Mouse (Mus musculus) ES-E14 (cell line): Measurements from ENCODE around the gene Traip. TPM values are rescaled to one million over a fixed set of nuclear protein-coding genes. Genes with fewer than 3 reads are reported as not detected.

Experiments used
- DNase-seq: peaks from one replicate; pipeline ENCODE4 v3.0.0-alpha.2; 2013; ENCODE audit warnings: low read depth, low spot score
- H3K27ac ChIP-seq: 2 replicates; pipeline ENCODE4 v1.5.1; 2012; ENCODE audit warnings: low read depth, mild to moderate bottlenecking, low read length, moderate library complexity, mixed read lengths; ENCODE audit not compliant: poor library complexity, insufficient read depth, severe bottlenecking
- H3K36me3 ChIP-seq: 2 replicates; pipeline ENCODE4 v1.6.1; 2012; ENCODE audit warnings: mild to moderate bottlenecking, low read length, moderate library complexity, mixed read lengths; ENCODE audit not compliant: control insufficient read depth, poor library complexity, insufficient read depth, severe bottlenecking
- H3K4me1 ChIP-seq, 2 experiments: fragments of 150-350 bp in 1 of 2; sonication (generic) in 1 of 2; 2 replicates each; pipeline ENCODE4 v1.6.1; 2012; ENCODE audit warnings: low read length in 2 of 2, mild to moderate bottlenecking in 1 of 2, mixed read lengths in 1 of 2; ENCODE audit not compliant: control insufficient read depth in 2 of 2, insufficient read depth in 2 of 2, poor library complexity in 1 of 2
- H3K4me3 ChIP-seq, 2 experiments: fragments of 150-350 bp in 1 of 2; sonication (generic) in 1 of 2; 2 replicates each; pipeline ENCODE4 v1.5.1; 2012; ENCODE audit warnings: low read length in 2 of 2, low read depth in 1 of 2, mild to moderate bottlenecking in 1 of 2, mixed read lengths in 1 of 2; ENCODE audit not compliant: insufficient read depth in 1 of 2, poor library complexity in 1 of 2, severe bottlenecking in 1 of 2
- H3K9ac ChIP-seq: 2 replicates; pipeline ENCODE4 v1.6.1; 2012; ENCODE audit warnings: low read depth, mild to moderate bottlenecking, low read length, mixed read lengths; ENCODE audit not compliant: poor library complexity, insufficient read depth, severe bottlenecking
- H3K9me3 ChIP-seq: fragments of 150-350 bp; sonication (generic); 2 replicates; pipeline ENCODE4 v1.6.1; 2012; ENCODE audit warnings: low read depth, mild to moderate bottlenecking, low read length; ENCODE audit not compliant: control insufficient read depth, insufficient read depth
- CHD2 ChIP-seq: IDR thresholded peaks from 2 replicates; pipeline ENCODE4 v1.6.1; 2014; ENCODE audit warnings: mild to moderate bottlenecking, low read depth, low read length, inconsistent platforms
- HCFC1 ChIP-seq: IDR thresholded peaks from 2 replicates; pipeline ENCODE4 v1.6.1; 2012; ENCODE audit warnings: low read length, inconsistent platforms, borderline replicate concordance; ENCODE audit not compliant: insufficient read depth
- MAFK ChIP-seq: IDR thresholded peaks from 2 replicates; pipeline ENCODE4 v1.6.1; 2014; ENCODE audit warnings: mild to moderate bottlenecking, low read depth, low read length, inconsistent platforms; ENCODE audit not compliant: insufficient read depth
- ZC3H11A ChIP-seq: IDR thresholded peaks from 2 replicates; pipeline ENCODE4 v1.6.1; 2012; ENCODE audit warnings: low read depth, mild to moderate bottlenecking, inconsistent platforms, low read length, borderline replicate concordance
- ZNF384 ChIP-seq: IDR thresholded peaks from 2 replicates; pipeline ENCODE4 v1.6.1; 2012; ENCODE audit warnings: low read depth, low read length, inconsistent platforms
- in situ Hi-C, 2 experiments: fragments of 600-800 bp; cut with MboI; formaldehyde crosslinking; loops; one replicate each; pipeline ENCODE4 v1.15.1; 2025; ENCODE audit warnings: low sequenced_read_pairs in 2 of 2, inconsistent platforms in 1 of 2; ENCODE audit not compliant: unreplicated experiment in 2 of 2
- total RNA-seq: library from RNA; depleted of rRNA; stranded (reverse); fragments of 300-350 nt; gene quantifications from 2 replicates; pipeline ENCODE4 v1.2.3, GENCODE M21; 2012

Traip gene
- total RNA-seq, 1 experiment, result 43.7 TPM

DNA sequence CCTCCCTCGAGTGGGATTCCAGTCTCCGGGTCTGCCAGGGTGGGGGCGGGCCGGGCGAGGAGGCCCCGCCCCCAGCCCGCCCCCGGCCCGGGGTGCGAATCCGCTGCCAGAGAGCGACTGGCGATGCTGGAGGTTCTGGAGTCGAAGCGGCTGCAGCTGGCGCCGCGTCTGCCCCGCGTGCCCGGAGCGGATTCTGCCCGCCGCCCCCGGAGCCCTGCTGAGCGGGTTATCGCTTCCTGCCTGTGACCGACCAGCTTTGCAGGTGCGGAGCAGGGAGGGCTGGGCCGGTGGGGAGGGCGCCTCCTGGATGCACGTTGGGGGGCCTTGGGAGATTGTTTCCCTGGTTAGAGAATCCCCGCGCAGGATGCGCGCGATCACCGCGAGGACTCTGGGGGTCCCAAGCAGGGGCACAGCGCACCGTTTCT, 14.1 kb upstream of the Traip start:
- in situ Hi-C loops, result no loop called here
- Histone ChIP-seq H3K9me3 (no peaks in the 10 kb centered on the region), H3K36me3 (no peaks in the 10 kb centered on the region), H3K4me3 (peak overlapping the region; percentile 76 to 82), H3K4me1 (peaks cover 0 to 7% of the 10 kb centered on the region in 2 experiments; a peak in 3 of 4 replicates), H3K9ac (peak overlapping the region; percentile 53), H3K27ac (no peak overlapping the region; the same call in 1 of the 2 replicates)
- TF ChIP-seq ZC3H11A (no peak), HCFC1 (0 out of 2 replicates have a peak, but pooled peaks have one; percentile 49)
- DNase-seq, result peak; percentile 56

DNA sequence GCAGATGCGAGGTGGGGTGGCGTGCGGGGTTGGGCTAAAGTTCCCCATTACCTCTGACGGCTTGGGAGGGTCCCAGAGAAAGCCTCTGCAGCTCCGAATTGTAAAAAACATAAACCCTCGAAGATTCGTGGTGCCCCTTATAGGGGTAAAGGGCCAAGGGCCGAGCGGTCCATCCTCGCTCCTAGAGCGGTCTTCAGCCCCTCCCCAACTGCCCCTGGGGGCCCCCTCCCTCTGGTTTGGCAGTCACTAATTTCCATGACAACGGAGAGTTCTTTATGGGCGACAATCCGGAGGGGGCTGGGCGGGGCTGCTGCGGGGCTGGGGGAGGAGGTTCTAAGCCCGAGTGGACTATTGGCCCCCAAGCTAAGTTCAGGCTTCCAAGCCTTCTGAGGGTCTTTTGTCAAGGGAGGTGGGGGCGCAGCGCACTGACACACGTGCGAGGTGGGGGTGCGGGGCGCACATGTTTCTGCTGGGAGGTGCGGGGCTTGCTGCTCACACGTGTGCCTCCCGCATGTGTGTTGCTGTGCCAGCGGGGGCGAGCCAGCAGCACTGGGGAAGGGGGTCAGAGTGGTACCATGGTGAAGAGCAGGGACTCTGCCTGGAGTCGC, 13.6 kb upstream of the Traip start:
- in situ Hi-C loops, result no loop called here
- Histone ChIP-seq H3K4me3 (peak overlapping the region; percentile 76 to 82), H3K9ac (peak overlapping the region; percentile 53), H3K36me3 (no peaks in the 10 kb centered on the region), H3K9me3 (no peaks in the 10 kb centered on the region), H3K27ac (no peak overlapping the region; the same call in 1 of the 2 replicates), H3K4me1 (peaks cover 0 to 7% of the 10 kb centered on the region in 2 experiments; a peak in 3 of 4 replicates)
- no peak for TF ChIP-seq CHD2
- TF ChIP-seq HCFC1, result no peak
- no peak for TF ChIP-seq ZNF384
- no peak for TF ChIP-seq ZC3H11A
- no peak for TF ChIP-seq MAFK
- DNase-seq, result no peak

DNA sequence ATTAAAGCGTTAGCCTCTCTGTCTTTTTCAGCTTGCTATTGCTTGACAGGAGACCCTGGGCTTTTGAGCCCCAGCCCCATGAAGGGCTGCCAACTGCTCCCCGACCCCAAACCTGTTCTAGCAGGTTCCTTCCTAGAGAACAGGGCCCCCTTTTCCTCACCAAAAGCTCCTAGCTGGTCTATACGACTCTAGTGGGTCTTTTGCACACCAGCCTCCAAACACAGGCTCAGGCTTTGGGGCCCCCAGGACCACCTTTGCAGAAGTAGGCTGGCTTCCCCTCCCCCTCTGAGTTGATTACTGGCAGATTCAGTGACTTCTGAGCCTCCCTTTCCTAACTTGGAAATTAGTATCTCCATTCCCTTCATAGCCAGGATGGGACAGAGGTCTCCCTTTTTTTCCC, 13.1 kb upstream of the Traip start:
- Histone ChIP-seq H3K4me1 (peaks cover 0 to 7% of the 10 kb centered on the region in 2 experiments; a peak in 3 of 4 replicates), H3K27ac (no peak overlapping the region), H3K9ac (no peak overlapping the region; the same call in 1 of the 2 replicates), H3K36me3 (no peaks in the 10 kb centered on the region), H3K9me3 (no peaks in the 10 kb centered on the region), H3K4me3 (peak overlapping the region; percentile 76 to 82; a peak in 3 of 4 replicates)
- in situ Hi-C loops, result no loop called here
- TF ChIP-seq MAFK (no peak), HCFC1 (no peak), ZC3H11A (no peak), ZNF384 (no peak), CHD2 (no peak)
- no peak for DNase-seq

DNA sequence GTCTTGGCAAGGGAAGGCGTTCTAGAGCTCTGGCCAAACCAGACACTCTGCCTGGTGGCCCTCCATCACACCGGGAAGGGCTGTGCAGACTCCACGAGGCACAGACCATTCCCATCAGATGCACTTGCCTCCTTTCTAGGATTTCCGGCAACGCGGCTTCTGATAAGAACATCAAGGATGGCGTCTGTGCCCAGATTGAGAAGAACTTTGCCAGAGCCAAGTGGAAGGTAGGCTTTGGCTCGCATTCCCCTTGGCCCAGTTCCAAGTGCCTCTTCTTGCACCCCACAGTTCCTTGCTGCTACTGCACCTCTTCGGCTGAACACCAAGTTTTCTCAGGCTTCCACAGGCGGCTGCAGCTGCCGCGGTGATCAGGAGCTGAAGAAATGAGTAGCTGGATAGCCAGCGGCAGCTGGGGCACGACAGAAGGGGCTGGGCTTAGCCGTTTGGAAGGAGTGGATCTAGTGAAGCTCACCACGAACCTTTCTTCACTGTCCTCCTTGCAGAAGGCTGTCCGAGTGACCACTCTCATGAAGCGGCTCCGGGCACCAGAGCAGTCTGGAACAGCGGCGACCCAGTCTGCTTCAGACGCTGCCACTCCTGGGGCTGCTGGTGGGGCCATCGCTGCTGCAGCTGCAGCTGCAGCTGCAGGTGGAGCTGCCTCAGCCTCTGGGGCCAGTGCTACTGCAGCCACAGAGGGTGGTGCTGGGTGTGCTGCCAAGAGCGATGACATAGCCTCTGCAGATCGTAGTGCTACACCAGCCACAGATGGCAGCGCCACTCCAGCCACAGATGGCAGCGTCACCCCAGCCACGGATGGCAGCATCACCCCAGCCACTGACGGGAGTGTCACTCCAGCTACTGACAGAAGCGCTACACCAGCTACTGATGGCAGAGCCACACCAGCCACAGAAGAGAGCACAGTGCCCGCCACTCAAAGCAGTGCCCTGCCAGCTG, 2.4 kb upstream of the Traip start:
- H3K36me3 ChIP-seq, result peaks cover 17% of the 10 kb centered on the region
- no peak for DNase-seq
- no peak for TF ChIP-seq HCFC1
- TF ChIP-seq ZC3H11A, result no peak
- no peak for TF ChIP-seq MAFK
- no peak for TF ChIP-seq CHD2
- no peak for TF ChIP-seq ZNF384
- in situ Hi-C loops, result no loop called here
- peaks cover 0 to 2% of the 10 kb centered on the region in 2 experiments; a peak in 1 of 4 replicates for H3K4me1 ChIP-seq
- no peak overlapping the region for H3K27ac ChIP-seq
- H3K9me3 ChIP-seq, result no peaks in the 10 kb centered on the region
- H3K9ac ChIP-seq, result no peak overlapping the region
- H3K4me3 ChIP-seq, result no peak overlapping the region
